Mouse (Mus musculus) left cerebral cortex, postnatal 10 days (tissue): ENCODE results near the gene Ddx52. TPM values are rescaled to one million over a fixed set of nuclear protein-coding genes. Genes with fewer than 3 reads are reported as not detected.

ENCODE experiments used
- DNase-seq, 2 experiments: peaks; one replicate each; pipeline ENCODE4 v3.0.0; 2021 to 2022; ENCODE audit warnings: low spot score in 2 of 2, mixed read lengths in 1 of 2; ENCODE audit errors: extremely low spot score in 1 of 2
- intact Hi-C: fragments of 180-260 bp; cut with DNase I; formaldehyde crosslinking; loops from one replicate; pipeline ENCODE4 v1.15.1; 2025
- total RNA-seq, 2 experiments: library from RNA; stranded (reverse); gene quantifications; 2 replicates each; pipeline ENCODE4 v1.2.3; 2021

Ddx52 gene
- total RNA-seq, 2 experiments from 2014 or later, result 12.4 to 12.5 TPM

- no peak for DNase-seq
- intact Hi-C loops, result no loop called here
These were observed 62.1 kb downstream of the Ddx52 start for GRCm38 (mm10) chr11:84003986-84004385.

DNA sequence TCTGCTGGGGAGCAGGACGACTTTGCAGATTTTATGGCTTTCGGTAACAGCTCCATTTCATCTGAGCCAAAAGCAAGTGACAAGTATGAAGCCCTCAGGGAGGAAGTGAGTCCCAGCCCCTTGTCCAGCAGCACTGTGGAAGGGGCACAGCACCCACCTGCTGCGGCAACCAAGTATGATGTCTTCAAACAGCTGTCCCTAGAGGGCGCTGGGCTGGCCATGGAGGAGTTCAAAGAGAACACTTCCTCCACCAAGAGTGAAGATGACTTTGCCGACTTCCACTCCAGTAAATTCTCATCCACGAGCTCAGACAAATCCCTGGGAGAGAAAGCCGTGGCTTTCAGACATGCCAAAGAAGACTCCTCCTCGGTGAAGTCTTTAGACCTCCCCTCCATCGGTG, 67.1 kb downstream of the Ddx52 start:
- intact Hi-C loops, result no loop called here
- DNase-seq, result no peak

- DNase-seq, result no peak
- intact Hi-C loops, result no loop called here
These were observed 68.5 kb downstream of the Ddx52 start for GRCm38 (mm10) chr11:84010411-84010810.

GRCm38 (mm10) chr11:84011050-84011449, 69.2 kb downstream of the Ddx52 start:
- intact Hi-C loops, result no loop called here
- no peak for DNase-seq

DNA sequence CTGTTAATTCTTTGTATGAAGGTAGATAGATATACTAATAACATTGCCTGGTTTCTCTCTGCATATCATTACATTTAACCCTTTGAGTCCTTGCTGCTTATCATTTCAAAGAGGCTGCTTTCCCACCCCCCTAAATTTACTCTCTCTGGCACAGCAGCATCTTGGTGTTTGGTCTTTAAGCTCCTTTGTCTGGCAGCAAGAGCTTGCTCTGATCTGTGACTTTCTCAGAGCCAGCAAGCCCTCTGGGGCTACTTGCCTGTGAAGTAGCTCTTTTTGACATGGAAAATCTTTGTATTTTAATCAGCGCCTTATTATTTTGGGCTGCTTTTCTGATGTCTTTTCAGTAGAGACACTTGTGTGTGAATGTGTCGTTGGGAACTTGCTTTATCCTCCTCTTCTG, 69.7 kb downstream of the Ddx52 start:
- DNase-seq, result no peak
- intact Hi-C loops, result no loop called here

Other genes starting within 250 kb of the Ddx52 start
- not detected for gene Wfdc17, start 238.1 kb upstream of the Ddx52 start, total RNA-seq
- gene Wfdc18, start 233.0 kb upstream of the Ddx52 start, total RNA-seq, result 1 to 10 TPM in 1 of 2 experiments, under 1 TPM in 1; 0.75 to 1.3 TPM
- not detected for gene Wfdc21, start 195.1 kb upstream of the Ddx52 start, total RNA-seq
- gene Heatr6, start 188.4 kb upstream of the Ddx52 start, total RNA-seq, result 10 to 100 TPM; 17.9 to 18.9 TPM
- under 1 TPM; 0.14 to 0.19 TPM for gene Hnf1b, start 92.0 kb upstream of the Ddx52 start, total RNA-seq
- 10 to 100 TPM; 46.6 to 50.9 TPM for gene Synrg, start 22.4 kb downstream of the Ddx52 start, total RNA-seq
- gene Dusp14, start 127.2 kb downstream of the Ddx52 start, total RNA-seq, result 10 to 100 TPM; 28.2 to 29.4 TPM
- gene Tada2a, start 187.5 kb downstream of the Ddx52 start, total RNA-seq, result 10 to 100 TPM; 37.8 to 39.6 TPM
- gene Acaca, start 187.6 kb downstream of the Ddx52 start, total RNA-seq, result 100 to 1,000 TPM; 113 to 129 TPM
- not detected for gene Gm11437, start 225.4 kb downstream of the Ddx52 start, total RNA-seq